Mouse (Mus musculus) layer of hippocampus, adult 2 months (tissue): ENCODE data around the gene Fbxl17. TPM values are rescaled to one million over a fixed set of nuclear protein-coding genes. Genes with fewer than 3 reads are reported as not detected.
A peak's percentile ranks its signal among the peaks of the same experiment; 100 is the strongest.

Source experiments
- DNase-seq, 2 experiments: peaks; one replicate each; pipeline ENCODE4 v3.0.0; 2022; ENCODE audit warnings: low spot score in 2 of 2
- H3K27ac ChIP-seq: fragments of 200-600 bp; 2 replicates; pipeline ENCODE4 v1.8.1; 2022
- H3K4me3 ChIP-seq: fragments of 200-600 bp; 2 replicates; pipeline ENCODE4 v1.8.1; 2022; ENCODE audit warnings: mild to moderate bottlenecking
- CTCF ChIP-seq: fragments of 200-600 bp; conservative IDR thresholded peaks from 2 replicates; pipeline ENCODE4 v1.8.1; 2022; ENCODE audit warnings: antibody characterized with exemption, mild to moderate bottlenecking, moderate library complexity
- total RNA-seq, 2 experiments: library from RNA; stranded (reverse); gene quantifications; 2 replicates each; pipeline ENCODE4 v1.2.3; 2021

Gene Fbxl17
- total RNA-seq, 2 experiments from 2014 or later, result 55.3 to 58.6 TPM

DNA sequence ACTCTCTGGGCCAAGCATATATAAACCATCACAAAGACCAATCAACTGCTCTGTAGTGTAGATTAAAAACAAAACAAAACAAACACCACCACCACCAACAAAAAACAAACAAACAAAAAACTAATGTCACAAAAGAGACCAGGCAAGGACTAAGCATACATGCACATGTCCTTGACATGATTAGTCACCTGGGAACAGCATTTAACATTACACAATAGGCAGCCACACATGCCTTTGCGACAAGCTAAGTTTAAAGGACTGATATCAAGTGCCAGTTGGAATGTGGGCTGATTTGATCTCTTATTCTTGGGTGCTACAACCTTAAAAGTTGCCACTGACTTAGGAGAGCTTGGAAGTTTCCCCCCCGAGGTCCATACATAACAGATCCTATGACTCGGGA, 446.5 kb downstream of the Fbxl17 start:
- no peak for DNase-seq
- no peak for TF ChIP-seq CTCF
- no peak overlapping the region for H3K4me3 ChIP-seq

DNA sequence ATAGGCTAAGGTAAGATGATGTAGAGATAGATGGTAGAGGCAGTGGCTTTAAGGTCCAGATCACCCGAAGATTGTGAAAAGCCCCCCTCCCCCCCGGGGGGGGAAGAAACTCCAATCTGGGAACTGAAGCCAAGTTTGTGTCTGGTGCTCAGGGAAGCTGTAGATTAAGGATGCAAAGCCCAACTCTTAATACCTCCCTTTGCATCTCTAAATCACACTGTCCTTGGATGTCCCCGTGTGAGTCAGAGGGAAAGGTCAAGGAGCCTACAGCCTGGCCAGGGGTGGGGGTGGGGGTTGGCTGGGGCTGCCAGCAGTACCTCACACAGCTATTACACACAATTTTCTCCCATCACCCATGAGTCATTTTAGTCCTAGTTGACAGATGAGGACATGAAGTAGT, 453.4 kb downstream of the Fbxl17 start:
- Histone ChIP-seq H3K4me3 (no peak overlapping the region), H3K27ac (no peak overlapping the region)
- TF ChIP-seq CTCF, result no peak
- no peak for DNase-seq

More for the DNA sequence above, 446.5 kb downstream of the Fbxl17 start:
- H3K27ac ChIP-seq, result no peak overlapping the region

DNA sequence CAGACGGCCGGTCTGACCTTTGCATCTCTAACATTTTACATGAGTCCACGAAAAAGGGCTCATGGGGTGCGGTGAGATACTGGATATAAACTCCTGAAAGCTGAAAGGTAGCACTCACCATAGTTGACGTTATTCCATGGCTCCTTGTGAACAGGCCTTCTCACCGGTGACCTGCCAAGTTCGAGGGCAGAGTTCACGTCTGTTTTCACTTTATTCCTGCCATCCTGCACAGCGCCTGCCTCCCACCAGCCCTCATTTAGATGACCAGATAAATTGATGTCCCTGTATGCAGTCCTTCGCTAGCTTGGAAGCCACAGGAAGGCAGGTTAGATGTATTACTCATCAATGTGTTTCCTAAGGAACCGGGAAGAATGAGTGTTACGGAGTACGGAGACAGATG, 454.5 kb downstream of the Fbxl17 start:
- DNase-seq, result no peak
- no peak overlapping the region for H3K4me3 ChIP-seq
- no peak overlapping the region for H3K27ac ChIP-seq
- TF ChIP-seq CTCF, result no peak

DNA sequence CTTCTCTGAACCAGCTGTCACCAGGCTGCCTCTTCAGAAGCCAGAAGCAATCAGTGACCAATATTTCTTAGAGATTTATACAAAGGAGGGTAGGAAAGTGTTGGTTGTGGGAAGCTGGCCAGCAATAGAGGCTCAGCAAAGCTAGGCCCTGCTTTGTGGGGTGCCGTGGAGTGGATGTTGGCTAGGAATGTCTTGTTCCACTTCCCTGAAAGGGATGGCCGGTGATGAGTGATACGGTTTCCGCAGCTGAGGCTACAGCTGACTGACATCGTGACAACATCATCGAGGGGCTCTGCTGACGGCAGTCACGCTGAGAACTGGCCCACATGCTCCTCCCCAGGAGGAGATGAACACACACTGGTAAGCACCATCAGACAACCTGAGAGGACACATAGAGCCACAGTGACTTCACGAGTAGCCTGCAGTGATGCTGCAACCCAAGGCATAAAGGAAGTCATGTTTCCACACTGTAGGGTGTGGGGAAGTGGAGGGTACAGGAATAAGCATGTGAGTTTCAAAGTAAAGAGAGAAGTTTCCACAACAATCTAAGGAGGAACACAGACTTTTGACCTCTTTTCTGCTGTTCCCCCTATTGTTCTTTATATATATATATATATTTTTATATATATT, 456.7 kb downstream of the Fbxl17 start:
- no peak overlapping the region for H3K4me3 ChIP-seq
- no peak overlapping the region for H3K27ac ChIP-seq
- no peak for TF ChIP-seq CTCF
- DNase-seq, result no peak

DNA sequence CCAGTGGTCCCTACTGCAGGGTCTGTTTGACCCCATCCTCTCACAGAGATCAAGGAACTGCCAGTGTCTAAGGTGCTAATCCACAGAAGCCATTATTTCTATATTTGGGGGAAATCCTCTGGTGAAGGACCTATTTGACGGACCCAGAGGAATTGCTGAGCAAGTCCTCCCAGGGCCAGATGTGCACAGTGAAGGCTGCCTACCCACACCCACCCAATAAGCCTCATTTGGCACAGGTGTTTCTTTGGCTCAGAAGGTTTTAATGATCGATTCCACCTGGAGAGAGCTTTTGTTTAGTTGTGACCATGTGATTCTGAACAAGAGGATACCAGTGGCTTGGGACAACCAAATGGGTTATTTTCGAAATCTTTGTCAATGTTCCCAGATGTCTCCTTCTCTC, 462.3 kb downstream of the Fbxl17 start:
- Histone ChIP-seq H3K27ac (no peak overlapping the region), H3K4me3 (no peak overlapping the region)
- DNase-seq, result no peak
- TF ChIP-seq CTCF, result no peak

DNA sequence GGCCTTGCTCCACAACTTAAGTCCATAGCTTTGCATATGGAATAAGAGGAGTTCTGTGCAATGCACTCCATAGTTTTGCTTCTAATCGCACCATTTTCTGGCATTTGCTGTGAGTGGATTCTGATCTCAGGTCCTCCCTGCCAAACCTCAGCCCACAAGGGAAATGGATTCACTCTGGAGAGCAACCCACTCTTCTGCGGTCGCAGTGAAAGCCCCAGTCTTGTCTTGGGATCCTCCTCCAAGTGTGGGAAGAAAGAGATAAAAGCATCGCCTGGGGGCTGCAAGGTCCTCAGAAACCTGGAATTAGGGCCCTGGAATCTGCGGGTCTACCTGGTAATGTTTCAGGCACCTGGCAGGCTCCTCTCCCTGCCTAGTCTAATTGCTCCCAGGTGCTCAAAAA, 466.7 kb downstream of the Fbxl17 start:
- H3K27ac ChIP-seq, result no peak overlapping the region
- no peak overlapping the region for H3K4me3 ChIP-seq
- no peak for DNase-seq
- no peak for TF ChIP-seq CTCF

DNA sequence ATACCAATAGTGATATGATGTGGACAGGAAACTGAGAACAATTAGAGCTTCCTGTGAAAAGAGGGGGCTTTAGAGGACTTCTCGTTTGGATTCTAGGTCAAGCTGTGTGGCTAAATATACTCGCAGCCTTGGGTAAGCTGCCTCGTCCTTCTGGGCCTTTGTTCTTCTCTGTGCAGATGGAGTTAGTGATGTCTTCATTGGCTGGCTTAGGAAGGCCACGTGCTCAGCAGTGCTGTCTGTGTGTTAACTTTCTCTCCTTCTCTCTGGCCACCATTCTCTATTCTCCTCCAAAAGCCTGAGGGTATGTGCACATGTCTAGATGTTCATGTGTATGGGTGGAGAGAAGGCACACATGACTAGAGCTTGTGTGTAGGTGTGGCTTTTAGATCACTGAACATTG, 470.7 kb downstream of the Fbxl17 start:
- H3K4me3 ChIP-seq, result no peak overlapping the region
- H3K27ac ChIP-seq, result no peak overlapping the region
- no peak for TF ChIP-seq CTCF
- no peak for DNase-seq

DNA sequence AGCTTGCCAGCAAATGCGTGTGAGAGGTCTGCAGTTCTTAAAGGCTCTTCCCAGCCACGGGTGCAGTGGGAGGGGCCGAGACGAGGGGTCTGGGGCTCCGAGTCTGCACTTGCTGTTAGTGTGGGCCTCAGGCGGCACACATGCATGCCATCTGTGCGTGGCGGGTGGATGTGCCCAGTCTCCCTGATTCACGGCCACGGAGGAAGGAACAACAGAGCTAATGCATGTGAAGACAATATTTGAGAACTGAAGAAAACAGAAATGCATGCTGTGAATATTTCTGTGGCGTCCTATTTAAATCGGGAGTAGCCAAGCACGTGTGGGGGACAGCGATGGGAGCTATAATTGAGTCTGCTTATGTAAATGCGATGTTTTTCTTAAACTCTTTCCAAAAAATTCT, 474.6 kb downstream of the Fbxl17 start:
- DNase-seq, result no peak
- Histone ChIP-seq H3K27ac (no peak overlapping the region), H3K4me3 (no peak overlapping the region; the same call in 1 of the 2 replicates)
- no peak for TF ChIP-seq CTCF

DNA sequence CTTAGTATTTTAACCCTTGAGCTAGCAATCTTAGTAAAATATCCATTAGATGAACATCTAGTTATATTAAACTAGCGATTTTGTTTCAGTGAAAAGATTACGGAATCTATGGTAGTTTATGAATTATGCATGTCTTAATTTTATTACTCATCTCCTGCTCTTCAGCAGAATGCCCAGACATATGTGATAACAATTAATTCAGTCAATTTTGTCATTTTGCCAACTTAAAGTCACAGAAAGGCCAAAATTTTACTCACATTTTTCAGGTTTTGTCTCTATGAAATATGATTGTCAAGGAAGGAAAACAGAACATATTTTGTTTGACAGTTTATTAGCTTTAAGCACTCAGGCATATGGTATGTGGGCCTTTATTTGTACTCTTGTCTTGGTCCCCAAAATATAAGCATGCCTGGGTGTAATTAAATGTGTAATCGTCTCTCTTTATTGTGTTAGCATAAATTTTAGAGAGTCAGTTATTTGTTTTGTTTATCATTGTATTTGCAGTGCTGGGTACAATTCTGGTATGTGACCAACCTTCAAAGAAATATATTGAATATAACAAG, 482.1 kb downstream of the Fbxl17 start:
- no peak overlapping the region for H3K4me3 ChIP-seq
- DNase-seq, result peak in 1 of 2 experiments; percentile 31
- no peak overlapping the region for H3K27ac ChIP-seq
- TF ChIP-seq CTCF, result no peak

DNA sequence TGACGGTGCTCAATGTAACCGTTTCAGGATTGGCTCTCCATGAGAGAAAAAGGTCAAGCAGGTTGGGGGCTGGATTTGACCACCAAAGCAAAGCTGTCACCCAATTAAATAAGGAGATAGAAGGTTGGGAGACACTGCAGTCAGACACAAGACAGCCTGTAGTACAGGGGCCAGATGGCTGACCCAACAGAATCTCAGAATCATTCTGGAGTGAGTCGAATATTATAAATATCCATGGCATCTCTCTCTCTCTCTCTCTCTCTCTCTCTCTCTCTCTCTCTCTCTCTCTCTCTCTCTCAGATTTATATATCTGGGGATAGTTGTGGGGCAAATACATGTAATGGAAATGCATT, 487.3 kb downstream of the Fbxl17 start:
- Histone ChIP-seq H3K27ac (peak overlapping the region; percentile 10; the same call in 1 of the 2 replicates), H3K4me3 (no peak overlapping the region)
- DNase-seq, result no peak
- TF ChIP-seq CTCF, result no peak

DNA sequence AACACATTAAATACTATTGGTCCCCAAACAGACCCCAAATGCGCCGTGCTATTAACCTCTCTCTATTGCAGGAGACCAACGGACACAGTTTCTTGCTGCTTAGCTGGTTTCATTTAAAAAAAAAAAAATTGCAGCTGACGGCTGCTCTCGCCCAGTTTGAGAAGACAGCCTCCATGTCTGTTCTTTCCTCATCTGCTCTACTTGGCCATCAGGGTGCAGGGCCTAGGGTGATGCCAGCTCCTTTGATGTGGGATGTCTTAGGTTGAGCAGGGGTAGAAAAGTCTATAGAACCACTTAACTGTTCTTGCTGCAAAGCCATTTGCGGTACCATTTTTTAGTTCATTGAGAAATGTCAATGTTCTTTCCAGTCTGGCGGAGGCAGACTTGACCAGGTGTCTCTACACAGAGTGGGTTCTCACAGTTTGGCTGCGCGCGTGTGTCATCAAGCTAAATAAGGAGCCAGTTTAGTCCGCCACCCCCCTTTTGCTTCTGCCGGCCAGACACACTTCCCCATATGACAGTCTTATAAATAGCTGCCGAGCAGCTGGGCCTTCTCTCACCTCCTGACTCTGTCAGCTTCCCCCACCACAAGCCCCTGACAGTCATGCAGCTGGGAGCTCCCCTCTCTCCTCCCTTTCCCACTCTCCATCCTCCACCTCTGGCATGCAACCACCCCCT, 487.8 kb downstream of the Fbxl17 start:
- TF ChIP-seq CTCF, result no peak
- Histone ChIP-seq H3K27ac (peak overlapping the region; percentile 46), H3K4me3 (no peak overlapping the region)
- DNase-seq, result peak; percentile 61

DNA sequence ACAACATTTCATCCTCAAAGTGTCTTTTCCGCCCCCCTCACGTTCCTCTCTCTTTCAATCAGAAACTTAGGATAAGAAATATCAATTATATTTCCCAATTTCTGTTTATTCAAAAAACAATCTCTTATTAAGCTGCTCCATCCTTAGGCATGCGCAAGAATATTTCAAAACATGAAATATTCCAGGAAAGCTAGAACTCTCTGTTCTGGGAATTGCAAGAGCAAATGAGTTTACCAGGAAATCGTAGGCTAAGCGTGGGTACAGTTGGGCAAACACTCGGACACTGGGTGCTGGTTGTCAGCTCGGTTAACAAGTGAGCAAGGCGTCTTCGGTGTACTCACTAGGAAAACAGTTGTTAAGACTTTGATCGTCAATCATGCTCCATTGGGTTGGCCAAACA, 489.0 kb downstream of the Fbxl17 start:
- H3K27ac ChIP-seq, result no peak overlapping the region
- TF ChIP-seq CTCF, result no peak
- no peak overlapping the region for H3K4me3 ChIP-seq
- DNase-seq, result no peak

DNA sequence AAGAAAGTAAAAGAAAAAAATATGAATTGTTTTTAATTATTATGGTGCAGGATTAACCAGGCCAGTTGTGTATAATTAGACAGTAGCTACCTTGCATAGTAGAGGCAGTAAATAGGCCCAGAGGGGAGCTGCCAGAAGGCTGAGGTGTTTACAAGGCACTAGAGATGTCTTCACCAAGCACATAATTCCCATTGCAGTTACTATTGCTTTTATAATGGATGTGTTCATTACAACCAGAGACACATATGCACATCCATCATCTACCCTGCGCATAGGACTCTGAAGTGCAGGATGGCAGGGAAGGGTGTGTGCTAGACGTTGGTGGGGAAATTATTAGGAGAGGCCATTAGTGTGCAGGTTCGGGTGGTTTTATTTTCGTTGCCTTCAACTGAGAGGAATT, 491.0 kb downstream of the Fbxl17 start:
- DNase-seq, result no peak
- TF ChIP-seq CTCF, result no peak
- Histone ChIP-seq H3K27ac (no peak overlapping the region), H3K4me3 (no peak overlapping the region)

DNA sequence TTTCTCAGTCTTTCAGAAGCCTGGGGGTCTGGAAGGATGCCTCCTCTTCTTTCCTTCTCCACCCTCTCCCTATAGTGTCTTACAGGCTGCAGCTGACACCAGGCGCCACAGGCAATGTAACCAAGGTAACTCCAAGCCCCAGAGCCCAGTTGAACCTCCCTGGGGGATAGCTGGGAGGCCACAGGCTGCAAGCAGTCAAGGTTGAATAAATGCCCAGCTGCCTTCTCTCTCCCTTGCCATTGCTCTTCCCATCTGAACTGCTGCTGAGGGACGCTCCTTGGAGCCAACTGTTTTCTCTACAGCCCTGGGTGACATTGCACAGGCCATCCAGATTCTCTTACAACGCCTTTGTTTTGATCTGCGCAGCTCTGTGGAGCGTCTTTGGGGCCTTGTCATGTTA, 491.5 kb downstream of the Fbxl17 start:
- no peak for TF ChIP-seq CTCF
- Histone ChIP-seq H3K4me3 (no peak overlapping the region), H3K27ac (no peak overlapping the region)
- DNase-seq, result no peak
